Mouse (Mus musculus): Measurements from ENCODE around the gene Slc41a3. TPM values are rescaled to one million over a fixed set of nuclear protein-coding genes. Genes with fewer than 3 reads are reported as not detected.

Slc41a3 gene
- not detected in 2 replicates for polyA plus RNA-seq (2012; ENCODE audit: insufficient read depth, insufficient read length, low replicate concordance, missing spikeins)

DNA sequence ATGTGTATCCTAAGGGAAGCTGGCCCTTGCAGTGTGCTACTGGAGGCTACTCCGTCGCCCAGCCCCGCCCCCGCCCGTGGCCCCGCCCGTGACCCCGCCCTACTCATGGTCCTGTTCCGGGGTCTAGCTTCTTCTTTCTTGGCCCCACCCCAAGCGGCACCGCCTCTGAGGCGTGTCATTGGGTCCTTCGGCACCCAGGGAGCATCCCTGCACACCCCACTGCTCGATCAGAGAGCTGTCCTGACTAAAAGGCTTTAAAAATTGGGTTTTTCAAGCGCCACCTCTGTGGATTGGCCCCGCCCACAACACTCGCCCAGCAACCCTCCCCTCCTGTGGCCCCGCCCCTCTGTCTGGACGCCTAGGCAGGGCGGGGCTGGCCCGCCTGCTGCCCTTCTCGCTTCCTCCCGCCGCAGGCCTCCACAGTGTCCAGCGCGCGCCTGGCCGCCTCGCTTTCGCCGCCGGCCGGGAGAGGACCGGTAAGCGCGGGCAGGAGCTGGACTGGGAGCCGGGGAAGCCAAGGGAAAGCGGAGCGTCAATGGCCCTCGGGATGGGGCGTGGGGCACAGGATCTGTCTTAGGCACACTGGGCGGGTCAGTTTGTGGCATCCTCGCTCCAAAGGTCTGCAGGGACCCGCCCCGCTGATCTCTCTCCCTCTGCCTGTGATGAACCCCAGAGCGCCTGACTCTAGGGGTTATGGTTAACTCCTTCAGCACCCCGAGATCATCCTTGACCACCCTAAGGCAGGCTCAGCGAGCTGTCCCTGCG, at the start of gene Slc41a3:
Gene Slc41a3, plus strand, starts transcription at position 193 of the 765 bp plus-strand sequence.
- Histone ChIP-seq H3K4me1 (ENCODE audit: control insufficient read depth, insufficient read depth, low read length) (peaks cover 9% of the 10 kb centered on the region; the same call in 1 of the 2 replicates), H3K27ac (ENCODE audit: insufficient read depth, low read depth, low read length) (no peak within 1 kb of the TSS), H3K4me3 (ENCODE audit: insufficient read depth, low read depth, low read length) (peak within 1 kb of the TSS; percentile 61)
- 2% methylated on average over 49 of the region's 49 CpGs for WGBS
- TF ChIP-seq POLR2A (IDR thresholded peaks at IDR 0.05; ENCODE audit: insufficient read depth, low read depth, low read length): no peak
- no peak for TF ChIP-seq CTCF (IDR thresholded peaks at IDR 0.05; ENCODE audit: insufficient read depth, low read depth, low read length)

DNA sequence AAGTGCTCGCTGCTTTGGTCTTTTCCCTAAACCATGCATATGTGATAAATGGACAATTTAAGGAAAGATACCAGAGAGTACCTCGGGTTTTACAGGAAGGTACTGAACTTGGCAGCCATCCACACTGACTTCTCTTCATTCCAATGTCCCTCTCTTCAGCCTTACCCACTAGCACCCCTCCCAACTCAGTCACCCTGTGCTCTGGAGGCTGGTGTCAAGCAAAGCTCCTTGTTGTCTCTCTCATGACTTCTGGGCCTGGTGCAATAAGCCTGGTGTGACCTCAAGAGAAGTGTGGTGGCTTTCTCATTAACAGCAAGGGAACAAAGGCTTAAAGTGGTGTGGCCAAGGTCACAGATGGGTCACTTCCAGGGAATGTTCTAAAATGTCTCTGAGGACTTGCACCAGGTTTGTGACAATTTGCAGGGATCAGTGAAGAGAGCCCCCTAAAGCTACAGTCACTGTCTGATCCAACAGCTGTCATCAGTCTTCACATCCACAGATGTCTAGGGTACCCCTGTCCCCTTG, 47.9 kb upstream of the Slc41a3 start:
- peaks cover 7% of the 10 kb centered on the region for H3K4me1 ChIP-seq (ENCODE audit: control insufficient read depth, insufficient read depth, low read length)
- 47% methylated on average over 2 of the region's 2 CpGs for WGBS
- no peak overlapping the region for H3K27ac ChIP-seq (ENCODE audit: insufficient read depth, low read depth, low read length)
- H3K4me3 ChIP-seq (ENCODE audit: insufficient read depth, low read depth, low read length): no peak overlapping the region
- TF ChIP-seq CTCF (IDR thresholded peaks at IDR 0.05; ENCODE audit: insufficient read depth, low read depth, low read length) (no peak), POLR2A (IDR thresholded peaks at IDR 0.05; ENCODE audit: insufficient read depth, low read depth, low read length) (no peak)

DNA sequence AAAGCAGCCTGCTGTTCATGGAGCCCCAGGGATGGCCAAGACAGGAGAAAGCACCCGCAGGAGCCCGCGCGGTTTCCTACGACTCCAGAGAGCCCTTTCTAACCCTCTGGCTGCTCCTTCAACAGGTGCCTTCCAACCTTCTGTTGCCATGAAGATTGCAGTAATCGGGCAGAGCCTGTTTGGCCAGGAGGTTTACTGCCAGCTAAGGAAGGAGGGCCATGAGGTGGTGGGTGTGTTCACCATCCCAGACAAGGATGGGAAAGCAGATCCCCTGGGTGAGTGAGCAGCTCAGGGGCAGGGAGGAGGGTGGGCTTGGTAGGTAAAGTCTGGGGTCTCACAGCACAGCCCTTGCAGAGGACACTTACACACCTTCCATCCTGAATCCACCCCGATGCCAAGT, 47.4 kb upstream of the Slc41a3 start:
- TF ChIP-seq CTCF (IDR thresholded peaks at IDR 0.05; ENCODE audit: insufficient read depth, low read depth, low read length) (no peak), POLR2A (IDR thresholded peaks at IDR 0.05; ENCODE audit: insufficient read depth, low read depth, low read length) (no peak)
- WGBS: 91% methylated on average over 7 of the region's 7 CpGs
- H3K4me1 ChIP-seq (ENCODE audit: control insufficient read depth, insufficient read depth, low read length): peaks cover 7% of the 10 kb centered on the region
- no peak overlapping the region for H3K27ac ChIP-seq (ENCODE audit: insufficient read depth, low read depth, low read length)
- no peak overlapping the region for H3K4me3 ChIP-seq (ENCODE audit: insufficient read depth, low read depth, low read length)

DNA sequence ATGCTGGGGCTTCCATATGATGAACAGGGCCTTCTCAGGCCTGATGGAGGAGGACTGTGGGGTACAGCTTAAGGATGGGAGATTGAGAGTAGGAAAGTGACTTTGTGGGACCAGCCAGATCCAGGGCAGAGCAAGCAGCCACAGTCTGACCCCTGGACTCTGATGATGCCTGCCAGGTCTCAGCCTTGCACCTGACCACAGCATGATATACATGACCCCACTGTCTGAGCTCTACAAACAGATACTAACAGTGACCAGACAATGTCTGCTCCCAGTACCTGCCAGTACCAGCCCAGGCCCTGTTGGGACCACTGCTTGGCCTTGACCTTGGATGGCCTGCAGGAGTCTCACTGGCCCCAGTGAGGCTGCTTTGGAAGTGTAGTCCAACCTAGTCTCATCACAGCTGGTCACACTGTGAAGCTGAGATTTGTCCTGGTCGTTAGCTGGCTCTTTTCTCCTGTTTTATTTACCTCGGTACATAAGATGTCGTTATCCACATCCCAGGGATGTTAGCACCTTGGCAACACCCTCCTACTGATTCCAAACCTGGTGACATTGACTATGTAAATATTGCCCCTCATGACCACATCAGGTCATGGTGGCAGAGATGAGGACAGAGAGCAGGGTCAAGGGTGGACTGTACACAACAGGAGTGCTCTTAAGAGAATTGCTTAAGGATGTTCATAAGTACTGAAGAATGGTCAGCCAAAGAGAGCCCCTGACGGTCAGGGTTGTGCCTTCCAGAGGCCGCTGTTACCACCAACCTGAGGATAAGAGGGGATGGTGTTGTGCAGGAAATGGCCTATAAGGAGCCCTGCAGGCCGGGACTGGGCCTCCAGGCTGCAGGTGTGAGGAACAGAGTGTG, 46.5 kb upstream of the Slc41a3 start:
- Histone ChIP-seq H3K27ac (ENCODE audit: insufficient read depth, low read depth, low read length) (no peak overlapping the region), H3K4me1 (ENCODE audit: control insufficient read depth, insufficient read depth, low read length) (peaks cover 7% of the 10 kb centered on the region), H3K4me3 (ENCODE audit: insufficient read depth, low read depth, low read length) (no peak overlapping the region)
- TF ChIP-seq CTCF (IDR thresholded peaks at IDR 0.05; ENCODE audit: insufficient read depth, low read depth, low read length) (no peak), POLR2A (IDR thresholded peaks at IDR 0.05; ENCODE audit: insufficient read depth, low read depth, low read length) (no peak)
- 85% methylated on average over 6 of the region's 6 CpGs for WGBS

DNA sequence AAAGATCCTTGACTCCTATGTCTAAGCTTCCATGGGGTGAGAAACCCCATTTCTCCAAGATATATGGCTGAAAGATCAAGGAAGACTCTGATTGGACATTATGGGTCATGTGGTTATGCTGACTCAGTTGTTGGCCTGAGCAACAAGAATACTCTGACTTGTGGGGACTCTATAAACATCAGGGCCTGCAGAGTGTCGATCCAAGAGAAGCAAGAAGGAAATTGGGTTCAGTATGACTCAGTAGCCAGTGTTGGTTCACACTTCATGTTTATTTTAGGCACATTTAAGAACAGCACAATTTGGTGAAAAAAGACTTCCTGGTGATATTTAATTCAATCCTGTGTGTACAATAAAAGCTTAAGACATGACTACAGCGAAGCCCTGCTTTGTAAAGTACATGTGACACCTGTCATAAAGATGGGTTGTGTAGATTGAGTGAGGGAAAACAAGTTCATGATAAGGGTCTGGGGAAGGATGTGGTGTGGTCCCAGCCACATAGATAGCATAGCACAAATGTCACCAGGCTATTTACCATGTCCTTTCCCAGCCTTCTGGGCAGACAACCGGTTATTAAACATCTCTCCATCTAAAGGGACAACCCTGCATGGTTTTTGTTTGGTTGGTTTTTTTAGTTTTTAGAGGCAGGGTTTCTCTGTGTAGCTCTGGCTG, 44.0 kb upstream of the Slc41a3 start:
- 0 out of 2 replicates have a peak overlapping the region, but pooled peaks have one; percentile 45 for H3K27ac ChIP-seq (ENCODE audit: insufficient read depth, low read depth, low read length)
- TF ChIP-seq POLR2A (IDR thresholded peaks at IDR 0.05; ENCODE audit: insufficient read depth, low read depth, low read length): no peak
- no peak for TF ChIP-seq CTCF (IDR thresholded peaks at IDR 0.05; ENCODE audit: insufficient read depth, low read depth, low read length)
- peaks cover 19% of the 10 kb centered on the region for H3K4me1 ChIP-seq (ENCODE audit: control insufficient read depth, insufficient read depth, low read length)
- WGBS: 53% methylated on average over 3 of the region's 3 CpGs
- H3K4me3 ChIP-seq (ENCODE audit: insufficient read depth, low read depth, low read length): no peak overlapping the region

DNA sequence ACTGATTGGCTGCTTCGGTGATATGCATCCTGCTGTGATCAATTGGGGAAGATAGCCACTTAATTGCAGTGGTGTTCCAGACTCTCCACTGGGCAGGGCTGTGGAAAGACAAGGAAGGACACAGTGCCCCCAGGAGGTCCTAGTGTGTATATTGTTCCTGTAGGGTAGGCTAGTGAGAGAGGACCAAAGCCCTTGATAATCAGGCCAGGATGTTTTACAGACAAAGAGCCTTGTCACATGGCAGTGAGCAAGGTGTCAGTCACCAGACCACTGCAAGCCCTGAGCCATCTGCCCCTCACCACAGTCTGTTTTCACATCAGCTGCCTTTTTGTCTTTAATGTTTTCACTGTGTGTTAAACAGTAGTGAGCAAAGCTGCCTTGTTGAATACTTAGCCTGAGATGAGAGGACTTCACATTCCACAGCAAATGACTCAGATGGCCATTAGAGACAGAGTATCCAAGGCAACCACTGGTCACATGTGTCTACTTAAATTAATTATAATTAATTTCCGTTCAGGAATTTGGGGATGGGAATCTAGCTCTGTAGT, 43.2 kb upstream of the Slc41a3 start:
- WGBS: 32% methylated on average over 2 of the region's 2 CpGs
- Histone ChIP-seq H3K27ac (ENCODE audit: insufficient read depth, low read depth, low read length) (no peak overlapping the region), H3K4me1 (ENCODE audit: control insufficient read depth, insufficient read depth, low read length) (peaks cover 25% of the 10 kb centered on the region), H3K4me3 (ENCODE audit: insufficient read depth, low read depth, low read length) (no peak overlapping the region)
- TF ChIP-seq CTCF (IDR thresholded peaks at IDR 0.05; ENCODE audit: insufficient read depth, low read depth, low read length): no peak
- no peak for TF ChIP-seq POLR2A (IDR thresholded peaks at IDR 0.05; ENCODE audit: insufficient read depth, low read depth, low read length)

DNA sequence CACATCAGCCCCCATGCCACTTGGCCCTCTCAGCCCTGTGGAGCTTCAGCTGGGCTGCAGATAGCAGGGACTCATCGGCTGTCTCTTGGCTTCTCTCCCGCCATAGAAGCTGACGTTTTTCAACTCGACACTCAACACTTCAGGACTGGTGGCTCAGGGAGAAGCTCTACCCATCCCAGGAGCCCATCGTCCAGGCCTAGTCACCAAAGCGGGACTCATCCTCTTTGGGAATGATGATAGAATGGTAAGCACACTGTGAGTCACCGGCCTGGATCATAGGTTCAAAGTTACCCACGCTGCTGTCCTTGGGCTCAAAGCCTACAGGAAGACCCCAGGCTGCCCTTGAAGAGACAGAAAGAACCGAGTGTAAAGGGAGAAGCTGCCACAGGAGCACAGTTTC, 40.3 kb upstream of the Slc41a3 start:
- WGBS: 87% methylated on average over 9 of the region's 9 CpGs
- Histone ChIP-seq H3K4me1 (ENCODE audit: control insufficient read depth, insufficient read depth, low read length) (peaks cover 28% of the 10 kb centered on the region), H3K27ac (ENCODE audit: insufficient read depth, low read depth, low read length) (no peak overlapping the region), H3K4me3 (ENCODE audit: insufficient read depth, low read depth, low read length) (no peak overlapping the region)
- no peak for TF ChIP-seq POLR2A (IDR thresholded peaks at IDR 0.05; ENCODE audit: insufficient read depth, low read depth, low read length)
- TF ChIP-seq CTCF (IDR thresholded peaks at IDR 0.05; ENCODE audit: insufficient read depth, low read depth, low read length): no peak

All from olfactory bulb, adult 2 months (tissue).